Mouse (Mus musculus) CD4-positive, CD25-positive, alpha-beta regulatory T cell, adult 9 weeks (primary cell): ENCODE results near the gene Lefty2. TPM values are rescaled to one million over a fixed set of nuclear protein-coding genes. Genes with fewer than 3 reads are reported as not detected.

Experiments used
- polyA plus RNA-seq: library from polyadenylated mRNA; unstranded; fragments of 100-300 nt; shearing (Covaris generic); gene quantifications from one replicate; pipeline ENCODE4 v1.2.1, GENCODE M21; 2017

The Lefty2 gene
- polyA plus RNA-seq, result not detected

GRCm38 (mm10) chr1:180892808-180893207, at the start of gene Lefty2:
Lefty2 (plus strand) TSS chr1:180893108.

GRCm38 (mm10) chr1:180850316-180851270, 42.3 kb upstream of the Lefty2 start, which contains the start of gene Sde2:
Sde2 (plus strand) TSS chr1:180851127.

GRCm38 (mm10) chr1:180904039-180904814, 11.3 kb downstream of the Lefty2 start, which contains the start of gene Pycr2:
Pycr2 (plus strand) TSS chr1:180904293.

GRCm38 (mm10) chr1:180934467-180935419, 41.8 kb downstream of the Lefty2 start, which contains the start of gene Lefty1:
Lefty1 (plus strand) TSS chr1:180935022.

DNA sequence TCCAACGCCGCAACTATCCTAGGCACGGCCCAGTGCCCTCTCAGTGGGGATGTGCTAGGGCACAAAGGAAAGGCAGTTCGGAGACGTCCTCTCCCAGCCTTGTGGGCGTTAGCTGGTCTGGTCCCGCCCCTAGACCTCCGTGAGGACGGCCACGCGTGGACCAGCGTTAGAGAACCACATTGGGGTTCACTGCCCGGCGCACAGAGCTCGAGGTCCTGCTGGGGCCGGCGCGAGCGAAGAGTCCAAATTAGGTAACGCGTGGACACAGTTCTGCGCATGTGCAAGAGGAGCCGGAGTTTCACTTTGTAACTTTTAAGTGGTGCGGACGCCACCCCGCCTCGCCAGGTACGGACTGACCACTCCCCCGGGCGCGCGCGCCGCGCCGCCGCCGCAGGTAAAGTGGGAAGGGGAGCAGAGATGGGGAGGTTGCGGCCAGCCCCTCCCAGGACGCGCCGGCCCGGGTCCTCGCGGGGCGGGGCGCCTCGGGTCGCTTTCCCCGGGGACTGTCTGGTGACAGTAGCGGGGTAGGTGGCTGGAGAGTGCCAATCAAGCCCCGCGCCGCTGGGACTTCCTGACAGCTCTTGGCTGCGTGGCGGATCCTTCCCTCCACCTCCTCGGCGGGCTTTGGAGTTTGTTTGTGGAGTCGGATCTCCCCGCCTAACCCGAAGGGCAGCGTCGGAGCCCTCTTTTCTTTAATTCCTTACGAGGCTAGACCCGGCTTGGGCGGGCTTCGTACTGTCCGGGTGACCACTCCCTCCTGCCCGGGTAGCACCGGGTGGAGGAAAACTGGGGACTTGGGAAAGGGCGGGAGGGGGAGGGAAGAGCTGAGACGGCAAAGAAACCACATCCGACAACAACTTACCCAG, 49.5 kb downstream of the Lefty2 start, which contains the start of gene Tmem63a:
Gene Tmem63a, plus strand, starts transcription at position 179 of the 866 bp plus-strand sequence.

Other genes starting within 250 kb of the Lefty2 start
- 0.20 TPM for gene Mixl1, start 196.1 kb upstream of the Lefty2 start, polyA plus RNA-seq
- gene Acbd3, start 167.1 kb upstream of the Lefty2 start, polyA plus RNA-seq, result 7.2 TPM
- 1,375 TPM for gene H3f3a, start 79.2 kb upstream of the Lefty2 start, polyA plus RNA-seq
- gene Sde2, start 42.0 kb upstream of the Lefty2 start, polyA plus RNA-seq, result 57.5 TPM
- gene Pycr2, start 11.2 kb downstream of the Lefty2 start, polyA plus RNA-seq, result 85.4 TPM
- 0.51 TPM for gene Lefty1, start 41.9 kb downstream of the Lefty2 start, polyA plus RNA-seq
- 48.4 TPM for gene Tmem63a, start 49.2 kb downstream of the Lefty2 start, polyA plus RNA-seq
- 358 TPM for gene Ephx1, start 127.8 kb downstream of the Lefty2 start, polyA plus RNA-seq
- not detected for gene 9130409I23Rik, start 158.1 kb downstream of the Lefty2 start, polyA plus RNA-seq